Mouse (Mus musculus): ENCODE data around the gene Kntc1. TPM values are rescaled to one million over a fixed set of nuclear protein-coding genes. Genes with fewer than 3 reads are reported as not detected.
A peak's percentile ranks its signal among the peaks of the same experiment; 100 is the strongest.
"Not testable (repeated sequence)": the region's sequence is repeated elsewhere in the genome, so short reads cannot be mapped to it uniquely, and the experiment has no call there.

Gene Kntc1
- polyA plus RNA-seq, 1 experiment from 2014 or later, result 34.4 TPM

GRCm38 (mm10) chr5:123748339-123749064, 1.0 kb upstream of the Kntc1 start:
- peaks cover 36% of the 10 kb centered on the region for H3K4me1 ChIP-seq
- H3K9ac ChIP-seq, result peak overlapping the region; percentile 91
- WGBS, result under 1% methylated on average over 18 of the region's 18 CpGs
- peak overlapping the region; percentile 99 for H3K27ac ChIP-seq
- peaks cover 16% of the 10 kb centered on the region for H3K36me3 ChIP-seq
- no peaks in the 10 kb centered on the region for H3K9me3 ChIP-seq
- peak overlapping the region; percentile 80 for H3K4me3 ChIP-seq
- H3K27me3 ChIP-seq, result no peaks in the 10 kb centered on the region
- H3K4me2 ChIP-seq (replicated peaks), result peak overlapping the region; percentile 85
- ATAC-seq (ENCODE audit: low FRiP score, low read depth), result no peak

- H3K36me3 ChIP-seq, result peaks cover 74% of the 10 kb centered on the region
- H3K9me3 ChIP-seq, result no peaks in the 10 kb centered on the region
- WGBS, result 94% methylated on average over 11 of the region's 11 CpGs
- no peaks in the 10 kb centered on the region for H3K4me1 ChIP-seq
- H3K27me3 ChIP-seq, result no peaks in the 10 kb centered on the region
- no peak overlapping the region for H3K4me3 ChIP-seq
- no peak overlapping the region for H3K9ac ChIP-seq
- ATAC-seq (ENCODE audit: low FRiP score, low read depth), result no peak
- no peak overlapping the region for H3K4me2 ChIP-seq (replicated peaks)
- H3K27ac ChIP-seq, result no peak overlapping the region
These were observed 16.0 kb downstream of the Kntc1 start for GRCm38 (mm10) chr5:123765506-123765905.

DNA sequence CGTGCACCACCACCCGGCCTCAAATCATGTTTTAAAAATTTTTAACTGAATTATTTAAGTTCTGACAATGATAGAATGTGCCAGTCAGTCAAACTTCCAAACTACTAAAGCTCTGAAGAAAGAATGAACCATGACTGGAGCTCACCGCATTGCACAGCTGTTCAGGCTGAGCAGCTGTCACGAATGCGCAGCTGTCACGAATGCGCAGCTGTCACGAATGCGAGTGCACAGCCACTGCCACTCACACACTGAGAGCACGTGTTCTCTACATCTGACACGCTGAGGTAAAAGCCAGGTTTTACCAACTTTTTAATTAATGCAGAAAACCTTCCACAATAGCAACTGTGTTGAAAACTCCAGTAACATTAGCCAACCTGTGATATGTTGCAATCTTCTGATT, 16.9 kb downstream of the Kntc1 start:
- H3K9ac ChIP-seq; H3K4me3 ChIP-seq; ATAC-seq (ENCODE audit: low FRiP score, low read depth); H3K4me1 ChIP-seq; H3K9me3 ChIP-seq; H3K27ac ChIP-seq; H3K4me2 ChIP-seq (replicated peaks); H3K27me3 ChIP-seq: not testable (repeated sequence)
- peaks cover 77% of the 10 kb centered on the region for H3K36me3 ChIP-seq
- WGBS, result 82% methylated on average over 11 of the region's 11 CpGs

- no peak for ATAC-seq (ENCODE audit: low FRiP score, low read depth)
- Histone ChIP-seq H3K9me3 (no peaks in the 10 kb centered on the region), H3K4me1 (no peaks in the 10 kb centered on the region), H3K9ac (no peak overlapping the region), H3K27ac (no peak overlapping the region), H3K36me3 (peaks cover 80% of the 10 kb centered on the region), H3K27me3 (no peaks in the 10 kb centered on the region), H3K4me2 (replicated peaks) (no peak overlapping the region), H3K4me3 (no peak overlapping the region)
- 97% methylated on average over 9 of the region's 9 CpGs for WGBS
These were observed 23.9 kb downstream of the Kntc1 start for GRCm38 (mm10) chr5:123773441-123773840.

- Histone ChIP-seq H3K36me3 (peaks cover 88% of the 10 kb centered on the region), H3K27ac (no peak overlapping the region), H3K9me3 (no peaks in the 10 kb centered on the region), H3K9ac (no peak overlapping the region), H3K4me2 (replicated peaks) (no peak overlapping the region), H3K4me3 (no peak overlapping the region), H3K4me1 (no peaks in the 10 kb centered on the region), H3K27me3 (no peaks in the 10 kb centered on the region)
- no peak for ATAC-seq (ENCODE audit: low FRiP score, low read depth)
- 92% methylated on average over 8 of the region's 8 CpGs for WGBS
These were observed 31.2 kb downstream of the Kntc1 start for GRCm38 (mm10) chr5:123780716-123781115.

DNA sequence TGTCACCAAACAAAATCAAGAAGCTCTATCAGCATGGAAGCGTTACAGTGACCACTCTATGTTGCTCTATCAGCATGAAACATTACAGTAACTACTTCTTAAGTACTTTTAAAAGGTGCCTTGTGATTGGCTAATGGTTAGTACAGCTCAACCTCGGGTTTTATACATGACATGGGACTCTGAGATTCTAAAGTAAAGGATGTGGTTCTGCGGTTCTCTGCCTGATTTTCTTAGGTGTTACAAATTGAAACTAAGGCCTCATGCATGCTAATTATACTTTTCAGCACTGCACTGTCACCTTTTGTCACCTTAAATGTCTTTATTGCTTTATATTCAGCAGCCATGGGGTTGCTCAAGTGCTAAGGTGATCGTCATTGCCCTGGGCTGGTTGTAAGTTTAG, 32.3 kb downstream of the Kntc1 start:
- no peak for ATAC-seq (ENCODE audit: low FRiP score, low read depth)
- WGBS, result 87% methylated on average over 4 of the region's 4 CpGs
- Histone ChIP-seq H3K9ac (no peak overlapping the region), H3K4me1 (no peaks in the 10 kb centered on the region), H3K27me3 (no peaks in the 10 kb centered on the region), H3K9me3 (no peaks in the 10 kb centered on the region), H3K27ac (no peak overlapping the region), H3K4me2 (replicated peaks) (no peak overlapping the region), H3K36me3 (peaks cover 89% of the 10 kb centered on the region), H3K4me3 (no peak overlapping the region)

DNA sequence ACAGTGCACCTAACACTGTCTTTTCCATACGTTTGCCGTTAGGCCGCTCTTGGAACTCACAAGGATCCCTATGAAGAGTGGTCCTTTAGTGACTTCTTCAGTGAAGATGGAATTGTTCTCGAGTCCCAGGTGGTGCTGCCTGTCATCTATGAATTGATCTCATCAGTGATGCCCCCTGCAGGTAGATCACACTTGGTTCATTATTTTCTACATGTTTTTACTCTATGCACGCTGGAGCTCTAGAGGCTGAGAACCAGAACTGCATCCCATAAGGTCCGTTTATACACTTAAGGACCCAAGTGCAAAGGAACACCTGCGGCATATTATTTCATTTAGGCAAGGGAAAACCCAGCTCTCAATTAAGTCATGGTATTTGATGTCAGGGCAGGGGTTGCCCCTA, 39.5 kb downstream of the Kntc1 start:
- no peak overlapping the region for H3K4me3 ChIP-seq
- no peak overlapping the region for H3K27ac ChIP-seq
- no peak for ATAC-seq (ENCODE audit: low FRiP score, low read depth)
- H3K36me3 ChIP-seq, result peaks cover 91% of the 10 kb centered on the region
- H3K9ac ChIP-seq, result no peak overlapping the region
- H3K4me1 ChIP-seq, result no peaks in the 10 kb centered on the region
- no peak overlapping the region for H3K4me2 ChIP-seq (replicated peaks)
- no peaks in the 10 kb centered on the region for H3K9me3 ChIP-seq
- 96% methylated on average over 7 of the region's 7 CpGs for WGBS
- H3K27me3 ChIP-seq, result no peaks in the 10 kb centered on the region

GRCm38 (mm10) chr5:123793081-123793480, 43.6 kb downstream of the Kntc1 start:
- no peak for ATAC-seq (ENCODE audit: low FRiP score, low read depth)
- Histone ChIP-seq H3K27ac (no peak overlapping the region), H3K4me3 (no peak overlapping the region), H3K27me3 (no peaks in the 10 kb centered on the region), H3K9ac (no peak overlapping the region), H3K4me1 (no peaks in the 10 kb centered on the region), H3K9me3 (no peaks in the 10 kb centered on the region), H3K36me3 (peaks cover 90% of the 10 kb centered on the region), H3K4me2 (replicated peaks) (no peak overlapping the region)
- WGBS, result 76% methylated on average over 2 of the region's 2 CpGs

GRCm38 (mm10) chr5:123806334-123806733, 56.8 kb downstream of the Kntc1 start:
- no peaks in the 10 kb centered on the region for H3K4me1 ChIP-seq
- H3K36me3 ChIP-seq, result peaks cover 89% of the 10 kb centered on the region
- H3K9me3 ChIP-seq, result no peaks in the 10 kb centered on the region
- no peaks in the 10 kb centered on the region for H3K27me3 ChIP-seq
- H3K4me3 ChIP-seq, result no peak overlapping the region
- no peak overlapping the region for H3K9ac ChIP-seq
- H3K4me2 ChIP-seq (replicated peaks), result no peak overlapping the region
- H3K27ac ChIP-seq, result no peak overlapping the region
- WGBS, result 93% methylated on average over 11 of the region's 11 CpGs
- no peak for ATAC-seq (ENCODE audit: low FRiP score, low read depth)

- Histone ChIP-seq H3K9ac (no peak overlapping the region), H3K4me1 (no peaks in the 10 kb centered on the region), H3K9me3 (no peaks in the 10 kb centered on the region), H3K4me3 (no peak overlapping the region), H3K4me2 (replicated peaks) (no peak overlapping the region), H3K27me3 (no peaks in the 10 kb centered on the region), H3K36me3 (peaks cover 84% of the 10 kb centered on the region), H3K27ac (no peak overlapping the region)
- WGBS, result 89% methylated on average over 5 of the region's 5 CpGs
- ATAC-seq (ENCODE audit: low FRiP score, low read depth), result no peak
These were observed 59.0 kb downstream of the Kntc1 start for GRCm38 (mm10) chr5:123808541-123808940.

- Histone ChIP-seq H3K9me3 (no peaks in the 10 kb centered on the region), H3K36me3 (peaks cover 86% of the 10 kb centered on the region), H3K4me2 (replicated peaks) (no peak overlapping the region), H3K4me1 (no peaks in the 10 kb centered on the region), H3K27ac (no peak overlapping the region), H3K27me3 (no peaks in the 10 kb centered on the region), H3K4me3 (no peak overlapping the region), H3K9ac (no peak overlapping the region)
- 88% methylated on average over 13 of the region's 13 CpGs for WGBS
- ATAC-seq (ENCODE audit: low FRiP score, low read depth), result no peak
These were observed 59.6 kb downstream of the Kntc1 start for GRCm38 (mm10) chr5:123809156-123809555.

DNA sequence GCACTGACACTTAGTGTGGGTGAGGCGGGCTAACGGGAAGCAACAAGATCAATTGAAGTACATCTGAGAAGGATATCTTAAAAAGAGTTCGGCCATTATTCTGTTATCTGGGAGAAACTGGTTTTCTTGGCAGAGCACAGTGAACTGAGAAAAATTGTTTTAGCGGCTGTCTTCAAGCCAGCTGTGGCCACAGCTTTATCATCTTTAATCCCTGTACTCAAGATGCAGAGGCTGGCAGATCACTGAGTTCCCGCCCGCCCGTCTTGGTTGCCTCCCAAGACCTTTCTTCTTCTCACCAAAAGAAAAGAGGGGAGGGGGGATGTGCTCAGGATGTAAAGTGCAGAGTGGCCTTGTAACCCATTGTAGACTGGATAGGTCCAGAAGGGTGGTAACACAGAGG, 67.4 kb downstream of the Kntc1 start:
- H3K4me3 ChIP-seq, result no peak overlapping the region
- WGBS, result 94% methylated on average over 7 of the region's 7 CpGs
- H3K27ac ChIP-seq, result no peak overlapping the region
- no peak for ATAC-seq (ENCODE audit: low FRiP score, low read depth)
- H3K9me3 ChIP-seq, result no peaks in the 10 kb centered on the region
- peaks cover 77% of the 10 kb centered on the region for H3K36me3 ChIP-seq
- no peaks in the 10 kb centered on the region for H3K27me3 ChIP-seq
- no peaks in the 10 kb centered on the region for H3K4me1 ChIP-seq
- no peak overlapping the region for H3K9ac ChIP-seq
- no peak overlapping the region for H3K4me2 ChIP-seq (replicated peaks)

DNA sequence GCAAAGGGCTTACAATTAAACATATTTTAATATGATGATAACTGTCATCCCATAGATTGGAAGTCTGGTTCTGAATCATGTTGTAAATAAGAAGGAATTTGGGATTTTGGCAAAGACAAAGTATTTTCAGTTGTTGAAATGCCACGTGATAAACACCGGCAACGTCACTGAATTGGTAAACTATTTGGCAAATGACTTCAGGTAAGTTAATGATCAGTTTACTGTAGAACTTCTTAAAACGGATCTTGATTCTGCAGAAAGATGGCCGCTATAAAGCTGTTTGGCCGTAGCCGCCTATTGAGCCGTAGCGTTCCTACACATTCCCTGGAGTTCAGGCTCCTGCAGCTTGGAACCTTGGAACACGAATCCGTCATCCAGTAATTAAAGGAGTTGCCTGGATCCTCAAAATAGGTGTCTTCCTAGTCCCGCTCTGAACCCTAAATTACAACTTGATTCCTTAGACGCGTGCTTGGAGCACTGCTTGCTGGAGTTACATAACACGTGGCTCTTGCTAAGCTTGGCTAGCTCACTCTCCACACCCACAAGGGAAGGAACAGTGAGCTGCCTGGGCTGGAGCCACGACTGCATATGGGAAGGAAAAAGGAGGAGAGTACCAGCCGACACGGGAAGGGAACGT, 69.5 kb downstream of the Kntc1 start:
- H3K27me3 ChIP-seq, result no peaks in the 10 kb centered on the region
- no peak overlapping the region for H3K9ac ChIP-seq
- peaks cover 68% of the 10 kb centered on the region for H3K36me3 ChIP-seq
- no peak overlapping the region for H3K27ac ChIP-seq
- 93% methylated on average over 19 of the region's 19 CpGs for WGBS
- no peak overlapping the region for H3K4me3 ChIP-seq
- no peak for ATAC-seq (ENCODE audit: low FRiP score, low read depth)
- no peaks in the 10 kb centered on the region for H3K9me3 ChIP-seq
- H3K4me2 ChIP-seq (replicated peaks), result no peak overlapping the region
- no peaks in the 10 kb centered on the region for H3K4me1 ChIP-seq
